Mouse (Mus musculus) fat pad, adult 2 months (tissue): Measurements from ENCODE around the gene Sik2.

Source experiments
- DNase-seq: peaks from one replicate; pipeline ENCODE4 v3.0.0-alpha.2; 2011; ENCODE audit warnings: low read depth, low spot score; ENCODE audit errors: extremely low read depth

The Sik2 gene

GRCm38 (mm10) chr9:50874031-50874430 lies 134.8 kb downstream of the Sik2 start:
- DNase-seq, result no peak

DNA sequence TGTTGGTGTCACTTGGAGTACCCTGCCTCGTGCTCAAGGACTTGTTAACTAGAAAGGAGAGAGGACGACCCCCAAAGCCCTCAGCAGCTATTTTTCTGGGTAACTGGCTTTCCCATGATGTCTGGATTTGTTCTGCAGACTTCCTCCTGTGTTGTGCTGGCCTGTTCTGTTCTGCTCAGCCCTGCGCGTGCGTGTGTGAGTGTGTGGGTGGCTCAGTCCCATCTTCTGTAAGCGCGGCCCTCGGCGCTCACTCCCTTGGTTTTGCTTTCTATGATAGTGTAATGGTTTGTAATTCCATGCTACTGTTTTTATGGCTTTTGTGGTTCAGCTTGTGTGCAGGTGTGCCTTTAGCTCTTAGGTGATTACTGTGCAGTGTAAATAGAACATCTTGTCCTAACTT lies 135.7 kb downstream of the Sik2 start:
- no peak for DNase-seq

DNA sequence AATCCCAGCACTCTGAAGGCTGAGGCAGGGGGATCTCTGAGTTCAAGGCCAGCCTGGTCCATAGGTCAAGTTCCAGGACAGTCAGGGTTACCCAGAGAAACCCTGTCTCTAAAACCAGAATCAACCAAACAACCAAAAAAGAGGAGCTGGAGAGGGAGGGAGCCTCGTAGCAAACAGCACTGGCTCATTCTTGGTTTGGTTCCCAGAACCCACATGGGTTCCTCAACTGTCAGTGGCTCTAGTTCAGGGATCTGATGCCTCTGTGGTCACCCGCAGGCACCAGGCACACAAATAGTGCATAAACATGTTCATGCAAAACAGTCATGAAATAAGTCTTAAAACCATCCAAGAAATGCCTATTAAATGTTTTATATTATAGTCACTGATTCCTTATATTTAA lies 140.7 kb downstream of the Sik2 start:
- no peak for DNase-seq

GRCm38 (mm10) chr9:50867015-50867414 lies 141.9 kb downstream of the Sik2 start:
- no peak for DNase-seq

GRCm38 (mm10) chr9:50865803-50866202 lies 143.1 kb downstream of the Sik2 start:
- no peak for DNase-seq

GRCm38 (mm10) chr9:50864877-50865276 lies 144.0 kb downstream of the Sik2 start:
- no peak for DNase-seq

- DNase-seq, result no peak
Measured at GRCm38 (mm10) chr9:50863824-50864223, 145.0 kb downstream of the Sik2 start.

- no peak for DNase-seq
Measured at GRCm38 (mm10) chr9:50861119-50861839, 147.6 kb downstream of the Sik2 start.

DNA sequence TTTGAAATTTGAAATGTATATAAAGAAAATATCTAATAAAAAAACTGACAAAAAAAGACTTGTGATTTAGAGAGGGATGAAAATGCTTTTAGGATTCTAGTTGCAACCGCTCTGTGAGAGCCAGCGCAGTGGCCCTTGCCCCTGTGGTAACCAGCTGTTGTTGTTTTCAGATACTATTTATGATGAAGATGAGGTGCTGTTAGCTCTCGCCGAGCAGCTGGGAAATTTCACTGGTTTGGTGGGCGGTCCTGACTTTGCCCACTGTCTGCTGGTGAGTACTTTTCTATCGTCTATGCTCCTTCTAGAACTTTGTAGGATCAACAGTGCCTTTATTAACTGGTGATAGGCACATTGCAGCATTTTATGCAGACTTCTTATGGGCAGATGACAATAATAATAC lies 150.2 kb downstream of the Sik2 start:
- no peak for DNase-seq

GRCm38 (mm10) chr9:50857082-50857641 lies 151.7 kb downstream of the Sik2 start:
- DNase-seq, result no peak

DNA sequence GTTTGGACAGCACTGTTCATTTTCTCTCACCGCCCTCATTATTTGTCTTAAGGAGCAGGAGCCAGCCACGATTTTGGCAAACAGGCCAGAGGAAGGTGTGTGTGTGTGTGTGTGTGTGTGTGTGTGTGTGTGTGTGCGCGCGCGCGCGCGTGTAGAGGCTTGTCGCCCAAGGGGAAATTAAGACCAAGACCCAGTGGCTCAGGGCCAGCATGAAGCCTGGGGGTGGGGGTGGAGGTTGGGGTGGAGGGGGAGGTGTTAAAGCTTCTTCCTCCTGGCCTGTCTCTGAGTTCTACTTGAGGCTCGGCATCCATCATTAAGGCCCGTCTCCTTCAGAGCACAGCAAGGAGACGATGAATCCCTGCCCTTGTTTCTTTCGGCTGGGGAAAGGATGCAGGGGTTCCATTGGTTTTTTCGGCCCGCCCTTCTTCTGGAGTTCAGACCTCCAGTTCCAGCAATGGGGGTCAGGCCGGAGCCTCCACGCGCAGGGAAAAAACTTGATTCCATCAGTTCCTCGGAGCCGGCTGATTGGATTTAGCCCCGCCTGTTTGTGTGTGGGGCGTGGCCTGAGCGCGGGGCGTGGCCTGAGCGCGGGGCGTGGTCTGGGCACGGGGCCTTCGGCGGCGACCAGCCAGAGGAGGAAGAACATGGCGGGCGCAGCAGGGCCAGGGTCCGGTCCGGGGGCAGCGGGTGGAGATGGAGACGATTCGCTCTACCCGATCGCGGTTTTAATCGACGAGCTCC lies 152.4 kb downstream of the Sik2 start:
- DNase-seq, result no peak

GRCm38 (mm10) chr9:50855780-50856179 lies 153.1 kb downstream of the Sik2 start:
- no peak for DNase-seq

GRCm38 (mm10) chr9:50855133-50855766 lies 153.6 kb downstream of the Sik2 start:
- no peak for DNase-seq

DNA sequence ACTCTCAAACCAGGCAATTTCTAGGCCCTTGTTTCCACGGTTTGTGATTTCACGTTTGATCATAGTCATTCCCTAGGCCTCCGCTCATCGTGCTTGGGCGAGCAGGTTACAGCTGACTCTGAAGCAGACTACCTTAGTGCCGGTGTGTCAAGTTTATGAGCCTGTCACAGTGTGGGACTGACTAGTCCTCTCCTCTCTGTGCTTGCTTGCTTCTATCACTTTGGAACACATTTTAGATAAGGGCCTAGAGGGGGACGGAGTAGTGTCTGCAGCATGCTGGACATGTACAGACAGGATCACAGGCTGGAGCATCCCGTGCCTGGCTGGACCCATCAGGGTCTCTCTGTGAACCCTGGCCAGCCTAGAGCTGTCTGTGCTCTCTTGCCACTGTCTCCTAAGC lies 154.5 kb downstream of the Sik2 start:
- DNase-seq, result no peak

- no peak for DNase-seq
Measured at GRCm38 (mm10) chr9:50852634-50853349, 156.1 kb downstream of the Sik2 start.

DNA sequence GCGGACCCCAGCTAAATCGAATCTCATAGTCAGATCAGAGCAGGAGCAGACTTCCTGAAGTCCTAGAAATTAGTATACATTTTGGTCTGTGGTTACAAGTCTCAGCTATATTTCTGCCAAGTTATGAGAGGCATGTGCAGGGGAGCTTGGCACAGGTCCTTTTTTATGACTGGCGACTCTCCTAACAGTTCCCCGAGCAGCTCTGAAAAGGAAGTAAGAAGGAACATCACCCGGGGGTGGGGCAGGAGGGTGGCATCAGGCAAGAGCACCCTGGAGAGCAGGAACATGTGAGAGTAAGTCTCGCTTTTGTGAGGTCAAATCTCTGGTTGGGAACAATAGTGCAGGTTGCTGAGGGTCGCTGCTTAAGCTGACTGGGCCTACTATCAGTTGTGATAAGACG lies 158.2 kb downstream of the Sik2 start:
- DNase-seq, result no peak

DNA sequence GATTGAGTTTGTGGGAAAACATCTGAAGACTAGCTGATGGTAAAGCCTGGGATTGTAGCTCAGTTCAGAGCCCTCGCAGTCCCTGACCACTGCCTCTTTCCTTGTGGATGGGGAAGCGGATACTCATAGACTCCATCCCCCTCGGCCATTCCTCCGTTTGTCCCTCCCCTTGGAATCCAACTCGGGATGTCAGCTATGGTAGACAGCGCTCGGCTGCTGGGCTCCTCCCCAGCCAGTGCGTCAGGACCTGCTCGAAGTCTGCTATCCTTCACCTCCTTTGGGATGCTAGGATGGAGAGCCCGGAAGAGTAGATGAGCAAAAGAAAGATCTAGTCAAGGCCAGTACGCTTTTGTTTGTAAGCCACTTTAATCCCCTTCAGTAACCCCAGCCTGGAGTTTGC lies 158.6 kb downstream of the Sik2 start:
- no peak for DNase-seq

DNA sequence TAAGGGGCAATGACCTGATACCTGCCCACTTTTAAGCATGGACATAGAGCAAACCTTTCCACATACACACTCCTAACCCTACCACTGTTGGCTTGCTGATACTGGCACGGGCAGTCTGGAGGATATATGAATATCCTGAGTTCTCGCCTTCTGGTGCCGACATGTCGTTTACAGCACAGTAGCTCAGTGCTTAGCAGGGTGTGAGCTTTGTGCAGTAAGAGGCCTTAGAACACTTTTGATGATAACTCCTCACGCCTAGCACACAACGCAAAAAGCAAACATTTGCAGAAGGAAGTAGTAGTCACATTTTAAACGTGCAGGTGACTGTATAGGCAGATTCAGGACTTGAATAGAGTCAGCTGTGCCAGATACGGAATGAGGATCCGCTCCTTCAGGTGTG lies 159.1 kb downstream of the Sik2 start:
- DNase-seq, result no peak

- DNase-seq, result peak; percentile 74
Measured at GRCm38 (mm10) chr9:50849249-50849648, 159.6 kb downstream of the Sik2 start.

- no peak for DNase-seq
Measured at GRCm38 (mm10) chr9:50848821-50849220, 160.1 kb downstream of the Sik2 start.
